Mouse (Mus musculus) testis, postnatal 10 days (tissue): ENCODE measurements around the gene Nrp2.

Experiments
- DNase-seq: peaks from one replicate; pipeline ENCODE4 v3.0.0; 2021; ENCODE audit warnings: low spot score

Gene Nrp2

GRCm38 (mm10) chr1:62751011-62752006 lies 48.2 kb downstream of the Nrp2 start:
- DNase-seq: peak; percentile 56

DNA sequence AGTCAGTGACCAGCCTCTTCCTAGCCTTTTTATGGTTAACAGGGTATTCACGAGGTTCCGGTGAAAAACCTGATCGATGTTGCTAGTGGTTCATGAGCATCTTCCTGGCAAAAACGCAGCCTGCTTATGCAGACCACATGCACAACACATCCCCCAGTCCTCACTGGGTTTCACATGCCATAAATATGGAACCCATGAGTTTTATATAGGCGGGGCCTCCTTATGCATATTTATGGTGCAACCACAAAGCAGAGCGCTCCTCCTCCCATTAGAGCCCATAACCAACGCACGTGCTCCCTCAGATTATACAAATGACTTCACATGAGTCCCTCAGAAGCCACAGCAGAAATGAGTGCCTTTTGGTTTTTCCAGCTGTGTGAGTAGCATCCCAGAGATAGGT lies 49.0 kb downstream of the Nrp2 start:
- DNase-seq: no peak

GRCm38 (mm10) chr1:62752661-62753333 lies 49.7 kb downstream of the Nrp2 start:
- no peak for DNase-seq

DNA sequence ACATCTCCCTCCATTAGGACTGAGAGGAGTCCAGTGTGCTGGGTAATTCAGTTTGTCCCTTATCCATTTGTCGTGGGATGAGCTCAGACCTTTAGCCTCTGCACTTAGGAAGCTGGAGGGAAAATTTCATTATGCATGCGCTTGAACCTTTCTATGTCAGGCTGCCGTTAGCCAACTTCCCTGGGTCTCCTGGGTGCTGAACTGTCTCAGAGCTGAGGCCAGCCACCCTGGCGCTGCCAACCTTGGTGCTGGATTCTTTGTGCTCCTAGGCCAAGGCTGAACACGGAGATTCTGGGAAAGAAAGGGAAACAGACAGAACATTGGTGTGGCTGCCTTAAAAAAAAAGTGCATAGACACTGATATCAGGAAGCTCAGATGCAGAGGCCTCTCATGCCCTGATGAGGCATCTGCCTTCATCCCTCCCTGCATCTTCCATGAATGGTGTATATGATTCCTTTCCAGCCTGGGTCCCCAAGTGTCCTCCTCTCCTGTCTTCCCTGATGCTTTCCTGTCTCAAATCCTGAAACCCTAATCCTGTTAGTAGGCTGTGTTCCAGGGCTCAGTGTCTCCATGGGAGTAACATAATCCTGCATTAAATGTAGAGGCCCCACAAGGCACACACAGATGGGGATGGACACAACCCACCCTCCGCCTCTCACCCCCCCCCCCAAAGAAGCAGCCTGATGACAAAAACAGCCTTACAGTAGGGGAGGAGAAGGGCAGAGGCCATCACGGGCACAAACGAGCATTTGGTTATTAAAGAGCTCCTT lies 51.2 kb downstream of the Nrp2 start:
- no peak for DNase-seq

GRCm38 (mm10) chr1:62760086-62760485 lies 57.0 kb downstream of the Nrp2 start:
- no peak for DNase-seq

GRCm38 (mm10) chr1:62760565-62760964 lies 57.5 kb downstream of the Nrp2 start:
- DNase-seq: no peak

GRCm38 (mm10) chr1:62763779-62764178 lies 60.7 kb downstream of the Nrp2 start:
- DNase-seq: no peak

GRCm38 (mm10) chr1:62765171-62765570 lies 62.1 kb downstream of the Nrp2 start:
- no peak for DNase-seq

DNA sequence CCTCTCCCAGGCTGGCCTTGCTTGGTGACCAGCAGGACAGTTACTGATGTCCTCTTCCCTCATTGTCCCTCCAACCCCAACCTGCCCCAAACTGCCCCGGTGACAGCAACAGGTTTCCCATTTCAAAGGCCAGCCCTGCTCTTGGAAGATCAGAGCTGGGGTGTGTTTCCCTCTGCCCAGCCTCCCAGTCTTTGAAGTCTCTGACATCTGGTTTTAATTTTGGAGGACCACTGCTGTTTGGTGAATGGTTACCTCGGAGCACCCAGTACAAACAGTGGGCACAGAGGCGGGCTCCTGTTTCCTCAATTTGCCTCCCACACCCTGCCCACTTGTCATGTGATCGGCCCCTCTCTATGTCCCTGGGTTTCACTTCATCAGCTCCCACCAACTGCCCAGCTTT lies 63.7 kb downstream of the Nrp2 start:
- DNase-seq: no peak

- DNase-seq: no peak
Observed at GRCm38 (mm10) chr1:62767611-62768010, 64.5 kb downstream of the Nrp2 start.

DNA sequence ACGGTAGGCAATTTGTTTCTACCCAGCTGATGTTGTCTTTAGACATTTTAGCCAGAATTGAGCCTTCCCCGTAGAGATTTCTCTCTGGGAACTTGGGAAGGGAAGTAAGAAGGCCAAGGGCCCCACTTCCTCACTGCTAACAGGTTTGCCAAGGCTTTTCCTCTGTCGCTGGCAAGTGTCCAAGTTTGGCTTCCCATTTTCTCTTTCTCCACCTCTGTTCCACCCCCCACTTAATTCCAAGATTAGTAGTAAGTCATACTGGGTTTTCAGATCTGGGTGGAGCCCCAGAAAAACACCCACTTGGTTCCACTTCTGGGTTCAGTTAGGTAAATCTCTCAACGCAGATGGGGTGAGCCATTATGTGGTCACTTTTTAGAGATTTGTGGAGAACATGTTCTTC lies 67.5 kb downstream of the Nrp2 start:
- DNase-seq: no peak

DNA sequence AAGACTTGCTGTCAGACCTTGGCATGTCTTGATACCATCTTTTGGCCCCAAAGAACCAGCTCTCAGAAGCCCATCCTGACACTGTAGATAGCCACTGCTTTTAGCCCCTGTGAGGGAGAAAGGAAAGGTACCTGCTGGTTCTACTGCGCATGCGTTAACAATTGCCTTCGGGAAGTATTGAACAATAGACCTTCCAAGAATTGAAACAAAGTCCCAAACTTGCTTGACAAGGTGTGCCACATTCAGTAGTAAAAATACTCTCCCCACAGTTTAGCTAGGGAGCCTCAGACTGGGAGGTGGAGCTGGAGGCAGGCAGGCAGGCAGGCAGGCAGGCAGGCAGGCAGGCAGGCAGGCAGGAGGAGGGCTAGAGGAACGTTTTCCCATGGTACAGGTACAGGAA lies 69.3 kb downstream of the Nrp2 start:
- DNase-seq: no peak

DNA sequence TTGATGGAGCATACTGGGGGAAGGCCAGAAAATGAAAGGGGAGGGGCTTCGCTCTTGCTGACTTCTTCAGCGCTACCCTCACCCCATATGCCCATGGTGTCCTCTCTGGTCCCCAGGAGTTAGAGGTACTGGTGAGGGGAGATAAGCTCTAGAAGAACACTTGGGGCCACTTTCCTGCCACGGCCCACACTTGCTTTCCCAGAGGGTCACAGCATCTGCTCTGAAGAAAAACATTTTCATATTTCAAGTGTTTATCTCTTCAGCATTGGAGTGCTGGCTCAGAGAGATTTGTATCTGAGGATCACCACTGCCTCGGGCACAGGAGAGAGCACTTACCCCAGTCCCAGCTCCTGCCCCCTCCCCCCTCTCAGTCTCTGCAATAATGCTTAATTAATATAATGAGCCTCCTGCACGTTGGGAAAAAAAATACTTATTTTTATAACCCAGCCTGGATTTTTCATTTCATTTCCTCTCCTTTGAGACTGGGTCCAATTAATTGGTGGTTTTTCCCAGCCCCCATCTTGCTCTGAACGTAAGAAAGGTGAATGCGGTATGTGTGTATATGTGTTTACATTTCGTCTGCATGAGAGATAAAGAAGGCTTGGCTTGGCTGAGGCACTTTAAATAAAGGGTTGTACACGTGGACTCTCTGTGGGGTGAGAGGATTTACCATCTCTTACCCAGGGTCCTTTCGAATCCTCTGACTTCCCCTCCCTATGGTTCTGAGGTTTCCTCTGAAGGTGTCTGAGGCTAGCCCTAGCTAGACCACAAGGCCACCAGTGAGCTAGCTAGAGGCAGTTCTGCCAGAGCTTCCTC lies 70.2 kb downstream of the Nrp2 start:
- no peak for DNase-seq

DNA sequence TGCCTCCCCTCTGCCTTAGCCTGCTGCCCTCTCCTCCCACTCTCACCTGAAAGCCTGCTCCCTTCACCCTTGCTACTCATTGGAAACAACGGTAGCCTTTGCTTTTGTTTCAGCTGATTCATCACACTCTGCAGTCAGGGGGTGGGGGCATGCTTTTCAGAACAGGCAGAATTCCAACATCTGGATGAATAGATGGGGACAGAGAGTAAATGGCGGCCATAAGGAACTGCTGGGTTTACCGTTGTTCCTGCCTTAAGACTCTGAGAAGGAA lies 70.8 kb downstream of the Nrp2 start:
- no peak for DNase-seq

DNA sequence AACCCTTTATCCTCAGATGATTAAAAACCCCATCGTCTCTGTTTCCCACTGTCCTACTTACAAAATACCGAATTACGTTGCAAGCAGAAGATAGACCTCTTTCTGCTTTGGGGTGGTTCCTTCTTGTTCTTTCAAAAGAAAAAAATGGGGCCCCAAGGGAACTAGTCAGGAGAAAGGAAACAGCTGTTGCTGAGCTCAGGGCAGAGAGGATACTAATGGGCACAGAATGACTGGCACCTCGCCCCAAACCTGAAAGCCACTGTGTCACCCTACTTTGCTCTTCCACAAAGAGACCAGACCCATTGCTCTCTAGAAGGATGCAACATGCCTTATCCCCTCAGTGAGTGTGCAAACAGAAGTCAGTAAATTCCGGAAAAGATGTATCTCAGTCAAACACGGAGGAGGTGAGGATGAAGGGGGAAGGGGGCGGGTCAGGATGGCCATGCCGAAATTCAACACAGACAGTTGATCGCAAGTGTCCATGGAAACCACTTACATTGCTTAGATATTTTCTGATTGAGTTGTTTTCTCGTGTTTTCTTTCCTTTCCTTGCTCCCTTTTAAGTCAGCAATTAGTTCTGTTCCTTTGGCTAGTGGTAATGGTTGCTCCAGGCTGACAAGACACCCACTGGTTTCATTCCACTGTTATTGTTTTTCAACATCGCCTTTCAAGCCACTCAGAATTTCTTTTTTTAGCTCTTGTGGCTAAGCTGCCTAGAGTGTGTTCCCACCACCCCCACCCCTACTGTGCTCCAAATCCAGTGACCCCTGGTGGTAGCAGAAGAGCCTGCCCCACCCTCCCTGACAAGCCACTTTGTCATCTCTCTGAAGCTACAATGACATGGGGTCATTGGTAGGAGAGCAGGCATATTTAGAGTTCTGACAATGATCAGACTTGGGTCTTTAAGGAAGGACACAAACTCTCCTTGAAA lies 71.5 kb downstream of the Nrp2 start:
- no peak for DNase-seq

DNA sequence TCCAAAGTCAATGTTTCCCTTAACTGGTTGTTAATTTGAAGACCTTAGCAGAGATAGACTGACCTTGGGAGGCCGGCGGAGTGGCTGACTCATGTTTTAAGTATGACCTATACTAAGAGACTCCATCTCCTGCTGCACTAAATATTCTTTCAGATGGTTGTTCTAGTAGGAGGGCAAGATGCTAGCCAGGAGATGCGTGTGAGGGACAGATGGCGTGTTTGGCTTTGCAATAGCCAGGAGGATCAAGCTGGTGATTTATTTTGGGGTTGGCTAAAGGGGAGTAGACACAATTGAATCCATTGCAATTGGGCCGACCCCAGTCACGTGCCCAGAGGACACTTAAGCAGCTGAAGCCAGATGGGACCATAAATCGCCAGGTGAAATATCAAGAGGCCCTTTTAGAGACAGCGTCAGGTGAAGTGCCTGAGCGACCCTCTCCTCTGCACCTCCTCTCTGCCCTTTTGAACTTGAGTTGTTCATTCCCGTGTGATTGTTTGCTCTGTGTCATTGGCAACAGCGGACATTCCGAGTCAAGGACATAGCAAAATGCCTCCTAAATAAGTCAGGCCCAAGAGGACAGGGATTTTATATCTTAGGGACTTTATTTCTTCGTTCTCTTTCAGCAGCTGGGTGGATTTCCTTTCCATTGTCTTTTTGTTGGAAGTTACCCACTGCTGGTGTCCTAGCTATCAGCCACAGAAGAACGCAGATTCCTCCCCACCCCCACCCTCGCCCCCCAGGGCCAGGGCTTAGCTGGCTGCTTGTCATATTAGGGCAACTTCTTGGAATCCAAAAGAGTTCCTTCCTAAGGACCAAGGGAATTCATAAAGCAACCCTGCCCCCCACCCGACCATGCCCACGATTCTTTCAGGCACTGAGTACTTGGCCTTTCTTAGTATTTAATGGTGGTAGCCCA lies 74.5 kb downstream of the Nrp2 start:
- DNase-seq: no peak

DNA sequence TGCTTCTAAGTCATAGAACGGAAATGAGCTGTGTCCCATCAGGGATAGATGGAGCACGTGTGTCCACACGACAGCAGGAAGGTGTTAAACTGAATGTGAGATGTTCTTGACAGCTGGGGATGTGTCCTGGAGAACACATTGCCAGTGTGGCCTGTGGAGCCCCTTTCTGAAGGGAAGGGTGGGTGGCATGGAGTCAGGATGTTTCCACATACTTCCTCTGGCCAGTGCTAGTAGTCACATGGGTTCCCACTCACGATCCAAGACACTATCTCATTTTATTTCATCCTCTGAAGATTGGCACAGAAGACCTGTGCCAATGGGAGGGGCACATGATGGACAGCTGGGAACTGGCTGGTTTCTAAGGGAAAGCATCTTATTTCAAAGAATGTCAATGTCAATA lies 75.8 kb downstream of the Nrp2 start:
- DNase-seq: no peak

GRCm38 (mm10) chr1:62780068-62780761 lies 77.1 kb downstream of the Nrp2 start:
- no peak for DNase-seq

GRCm38 (mm10) chr1:62782155-62782554 lies 79.1 kb downstream of the Nrp2 start:
- DNase-seq: no peak
